Mouse (Mus musculus) right cerebral cortex, postnatal 25 days (tissue): ENCODE data around the gene Nipal4.

ENCODE experiments used
- DNase-seq: peaks from one replicate; pipeline ENCODE4 v3.0.0; 2022

Gene Nipal4

GRCm38 (mm10) chr11:46113211-46113610 lies 53.1 kb downstream of the Nipal4 start:
- DNase-seq, result no peak

- DNase-seq, result no peak
Measured at GRCm38 (mm10) chr11:46110945-46111287, 55.4 kb downstream of the Nipal4 start.

- DNase-seq, result no peak
Measured at GRCm38 (mm10) chr11:46110156-46110944, 56.0 kb downstream of the Nipal4 start.

- DNase-seq, result no peak
Measured at GRCm38 (mm10) chr11:46109206-46109605, 57.1 kb downstream of the Nipal4 start.

GRCm38 (mm10) chr11:46107046-46107445 lies 59.3 kb downstream of the Nipal4 start:
- DNase-seq, result no peak

GRCm38 (mm10) chr11:46102107-46102506 lies 64.2 kb downstream of the Nipal4 start:
- no peak for DNase-seq
